Mouse (Mus musculus): ENCODE measurements at regions not wholly inside any gene's neighbourhood (a gene's known extent, or its start where the extent isn't known, plus 50 kb on each side); places are given as distances from the start of the nearest gene placed in this dataset.

GRCm38 (mm10) chr1:40942751-40943150 lies 137.3 kb downstream of the Tmem182 start:
- no peak for TF ChIP-seq CTCF (IDR thresholded peaks at IDR 0.05; ENCODE audit: low read depth)
- TF ChIP-seq EP300 (IDR thresholded peaks at IDR 0.05; ENCODE audit: low read depth), result no peak
